Mouse (Mus musculus) T-helper 17 cell (primary cell): ENCODE data around the gene Pus10.

ENCODE experiments used
- in situ Hi-C, 2 experiments: fragments of 300-600 bp; cut with MboI, MseI; formaldehyde crosslinking; loops; 1 replicate in 1 of 2; 2 replicates in 1 of 2; pipeline ENCODE4 v1.15.1; 2025; ENCODE audit warnings: high pct_unique_total_duplicates in 2 of 2

Gene Pus10

DNA sequence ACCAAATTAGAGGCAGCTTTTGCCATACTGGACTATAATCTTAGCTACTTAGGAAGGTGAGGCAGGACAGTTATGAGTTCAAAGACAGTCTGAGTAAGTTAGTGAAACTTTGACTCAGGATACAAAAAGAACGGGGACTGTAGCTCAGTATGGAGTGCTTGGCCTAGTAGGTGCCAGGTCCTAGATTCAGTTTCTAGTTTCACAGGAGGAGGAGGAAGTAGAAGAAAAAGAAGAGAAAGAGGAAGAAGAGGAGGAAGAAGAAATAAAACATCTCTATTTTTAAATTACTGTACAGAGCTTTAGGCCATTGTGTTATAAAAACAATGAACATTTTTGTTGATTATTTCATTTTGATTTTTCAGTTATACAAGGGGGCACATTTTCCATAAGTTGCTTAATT lies 22.6 kb downstream of the Pus10 start:
- in situ Hi-C loops: no loop called here

DNA sequence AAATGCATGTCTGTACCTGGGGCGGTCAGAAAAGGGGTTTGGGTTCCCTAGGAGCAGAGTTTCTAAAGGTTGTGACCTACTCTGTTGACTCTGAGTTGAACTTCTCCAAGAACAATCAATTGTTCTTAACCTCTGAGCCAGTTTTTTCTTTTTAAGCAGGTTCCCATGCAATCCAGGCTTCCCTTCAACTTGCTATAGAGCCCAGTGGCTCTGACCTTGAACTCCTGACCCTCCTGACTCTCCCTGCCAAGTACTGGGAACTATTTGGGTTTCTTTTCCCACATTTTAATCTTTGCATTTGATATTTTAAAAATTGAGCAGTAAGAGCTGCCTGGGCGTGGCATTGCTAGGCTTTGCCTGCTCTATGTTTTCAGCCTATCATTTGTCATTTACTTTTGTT lies 27.8 kb downstream of the Pus10 start:
- in situ Hi-C loops: no loop called here

DNA sequence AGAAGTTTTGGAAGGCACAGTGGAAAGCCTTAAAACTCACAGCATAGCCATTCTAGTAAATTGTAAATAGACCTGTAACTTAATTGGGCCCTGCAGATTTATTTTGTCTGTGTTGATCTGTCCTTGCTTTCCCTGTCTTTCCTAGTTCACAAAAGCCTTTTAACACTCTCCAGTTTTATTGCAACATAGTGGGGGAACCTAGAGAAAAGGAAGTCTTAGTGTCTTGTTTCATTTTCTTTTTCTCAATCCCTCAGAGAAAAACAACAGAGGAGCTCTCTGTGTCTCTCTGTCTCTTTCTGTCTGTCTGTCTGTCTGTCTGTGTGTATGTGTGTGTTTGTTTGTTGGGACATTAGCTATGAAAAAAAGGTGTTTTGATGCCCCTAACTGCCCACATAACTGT lies 30.4 kb downstream of the Pus10 start:
- in situ Hi-C loops: no loop called here

DNA sequence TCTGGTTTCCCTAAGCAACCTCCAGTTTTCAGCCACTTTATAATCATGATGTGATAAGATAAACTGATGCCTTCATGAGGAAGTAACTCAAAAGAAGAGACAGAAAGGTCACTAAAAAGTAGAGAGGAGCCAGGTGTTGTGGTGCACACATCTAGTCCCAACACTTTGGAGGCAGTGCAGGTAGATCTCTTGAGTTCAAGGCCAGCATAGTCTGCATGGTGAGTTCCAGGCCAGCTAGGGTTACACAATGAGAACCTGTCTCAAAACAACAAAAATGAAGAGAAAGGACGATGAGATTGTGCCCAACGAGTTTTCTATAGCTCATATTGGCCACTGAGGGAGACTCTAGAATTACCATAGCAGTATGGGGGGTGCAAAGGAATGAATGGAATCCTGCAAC lies 33.1 kb downstream of the Pus10 start:
- in situ Hi-C loops: no loop called here

DNA sequence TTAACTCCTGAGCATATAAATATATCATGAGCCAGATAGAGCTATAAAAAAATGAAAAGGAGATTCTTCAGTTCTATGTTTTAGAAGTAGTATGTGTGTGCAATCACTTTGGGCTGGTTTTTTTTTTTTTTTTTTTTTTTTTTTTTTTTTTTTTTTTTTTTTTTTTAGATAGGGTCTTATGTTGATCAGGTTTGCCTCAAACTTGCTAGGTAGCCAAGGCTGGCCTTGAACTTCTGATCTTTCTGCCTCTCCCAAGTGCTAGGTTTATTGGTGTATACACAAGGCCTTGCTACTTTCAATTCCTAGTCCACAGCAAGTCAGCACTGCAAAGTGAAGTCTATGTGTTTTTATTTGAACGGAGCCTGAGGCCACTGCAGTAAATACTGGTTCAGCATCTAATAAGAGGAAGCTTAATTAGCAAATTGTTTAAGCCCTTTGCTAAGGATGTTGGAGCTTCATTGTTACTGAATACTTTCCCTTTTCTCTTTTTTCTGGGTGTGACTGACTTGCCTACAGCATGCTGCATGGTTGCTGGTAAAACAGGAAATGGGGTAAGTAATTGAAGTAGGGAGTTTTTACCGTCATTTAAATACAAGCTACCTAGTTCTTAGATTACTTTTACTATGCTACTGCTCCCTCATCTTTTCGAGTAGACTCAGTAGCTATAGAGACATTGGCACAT lies 34.1 kb downstream of the Pus10 start:
- in situ Hi-C loops: no loop called here

DNA sequence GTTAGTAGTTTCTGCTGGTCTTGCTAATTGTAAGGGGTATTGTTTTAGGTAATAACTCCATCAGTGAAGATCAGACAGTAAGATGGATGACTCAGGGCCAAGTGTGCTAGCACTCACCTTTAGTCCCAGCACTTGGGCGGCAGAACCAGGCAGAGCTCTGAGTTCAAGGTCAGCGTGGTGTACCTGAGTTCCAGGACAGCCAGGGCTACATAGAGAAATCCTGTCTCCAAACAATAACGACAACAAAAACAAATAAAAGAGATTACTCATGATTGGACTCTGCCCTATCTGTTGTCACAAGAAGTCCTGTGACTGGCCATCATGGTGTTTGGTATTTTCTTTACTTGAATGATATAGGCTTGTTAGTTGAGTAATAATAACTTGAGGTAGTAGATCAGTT lies 36.4 kb downstream of the Pus10 start:
- in situ Hi-C loops: no loop called here

DNA sequence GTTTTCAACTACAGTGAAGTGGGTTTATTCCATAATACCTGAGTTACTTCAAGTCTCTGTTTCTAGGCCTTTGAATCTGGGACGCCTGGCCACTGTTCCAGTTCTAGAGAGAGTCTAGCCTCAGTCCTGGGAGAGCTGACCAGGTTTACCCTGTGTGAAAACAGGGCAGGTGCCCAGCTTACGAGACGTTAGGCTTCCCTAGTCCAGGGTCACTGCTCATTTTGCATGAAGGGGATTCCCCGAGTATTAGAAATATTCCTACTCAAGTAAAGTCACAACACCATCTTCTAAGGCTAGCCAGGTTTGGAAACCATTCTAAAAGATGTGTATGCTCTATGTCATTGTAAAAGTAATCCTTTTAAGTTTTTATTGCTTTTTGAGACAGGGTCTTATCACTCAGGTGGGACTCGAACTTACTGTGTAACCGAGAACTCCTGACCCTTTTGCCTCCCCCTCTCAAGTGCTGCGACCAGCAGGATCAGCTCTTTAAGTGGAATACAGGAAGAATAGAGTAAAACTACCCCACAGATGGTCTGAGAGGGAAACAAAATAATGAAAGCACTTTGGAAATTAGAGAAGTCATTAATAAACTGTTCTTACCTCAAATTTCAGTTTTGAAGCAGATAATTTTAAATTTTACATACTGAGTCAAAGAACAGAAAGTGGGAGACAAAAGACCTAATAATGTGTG lies 39.3 kb downstream of the Pus10 start:
- in situ Hi-C loops: no loop called here

DNA sequence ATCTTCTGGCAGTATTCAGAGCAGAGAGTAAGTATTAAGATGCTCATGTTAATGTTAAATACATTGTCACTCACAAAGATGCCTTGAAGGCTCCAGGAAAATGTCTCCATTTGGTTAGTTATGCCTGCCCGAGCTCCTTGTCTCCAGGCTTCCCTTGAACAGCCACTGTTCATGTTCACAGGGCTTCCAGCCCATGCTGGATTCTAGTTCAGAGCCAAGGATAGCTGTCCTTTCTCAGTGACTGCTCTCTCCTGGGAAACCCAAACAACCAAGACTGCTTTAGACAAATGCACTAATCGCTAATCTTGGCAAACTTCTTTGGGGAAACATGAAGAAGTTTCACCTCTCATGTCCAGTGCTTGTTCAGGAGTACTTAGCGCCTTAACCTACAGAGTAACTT lies 46.8 kb downstream of the Pus10 start:
- in situ Hi-C loops: no loop called here

DNA sequence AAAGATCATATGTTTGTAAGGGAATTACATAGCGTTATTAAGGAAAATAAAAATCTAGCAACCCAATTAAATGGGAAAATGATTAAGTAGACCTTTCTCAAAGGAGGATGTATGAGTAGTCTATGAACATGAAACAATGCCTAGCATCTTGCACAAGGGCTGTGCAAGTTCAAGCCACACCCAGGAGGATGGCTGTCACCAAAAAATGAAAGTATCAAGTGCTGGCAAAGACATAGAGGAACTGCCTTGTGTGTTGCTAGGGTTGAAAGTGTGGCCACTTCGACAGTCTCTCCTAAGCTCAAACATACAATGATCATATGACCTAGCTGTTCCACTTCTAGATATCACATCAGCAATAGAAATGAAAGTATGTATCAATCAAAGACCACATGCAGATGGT lies 53.4 kb downstream of the Pus10 start:
- in situ Hi-C loops: no loop called here

DNA sequence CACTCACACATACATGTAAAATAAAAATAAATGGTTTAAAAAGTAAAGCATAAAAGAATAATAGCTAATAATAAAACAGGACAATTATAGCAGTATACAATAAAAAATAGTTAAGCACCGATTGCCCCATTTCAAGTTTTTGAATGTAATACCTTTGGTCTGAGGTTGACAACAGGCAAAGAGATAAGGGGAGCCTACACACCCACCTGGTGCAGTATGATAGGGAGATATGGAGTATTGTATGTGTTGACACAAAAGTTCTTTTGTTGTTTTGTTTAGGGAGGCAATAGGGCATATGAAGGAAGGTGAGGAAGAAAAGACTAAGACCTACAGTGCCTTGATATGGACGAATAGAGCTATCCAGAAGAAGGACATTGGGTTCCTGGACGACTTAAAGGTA lies 54.4 kb downstream of the Pus10 start:
- in situ Hi-C loops: no loop called here

DNA sequence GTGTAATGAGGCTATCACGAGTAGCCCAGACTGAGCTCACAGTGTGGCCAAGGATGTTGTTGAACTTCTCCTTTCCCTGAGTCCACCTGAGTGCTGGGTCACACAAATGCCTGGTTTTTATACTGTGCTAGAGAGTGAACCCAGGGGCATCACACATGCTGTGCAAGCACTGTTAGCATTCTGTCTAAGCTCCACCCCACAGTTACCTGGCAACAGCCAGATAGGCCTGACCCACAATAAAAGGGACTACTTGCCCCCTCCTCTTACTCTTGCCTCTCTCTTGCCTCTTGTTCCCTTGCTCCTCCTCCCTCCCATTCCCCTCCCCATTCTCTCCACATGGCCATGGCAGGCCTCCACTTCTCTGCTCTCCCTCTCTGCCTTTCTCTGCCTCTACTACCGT lies 56.9 kb downstream of the Pus10 start:
- in situ Hi-C loops: no loop called here

DNA sequence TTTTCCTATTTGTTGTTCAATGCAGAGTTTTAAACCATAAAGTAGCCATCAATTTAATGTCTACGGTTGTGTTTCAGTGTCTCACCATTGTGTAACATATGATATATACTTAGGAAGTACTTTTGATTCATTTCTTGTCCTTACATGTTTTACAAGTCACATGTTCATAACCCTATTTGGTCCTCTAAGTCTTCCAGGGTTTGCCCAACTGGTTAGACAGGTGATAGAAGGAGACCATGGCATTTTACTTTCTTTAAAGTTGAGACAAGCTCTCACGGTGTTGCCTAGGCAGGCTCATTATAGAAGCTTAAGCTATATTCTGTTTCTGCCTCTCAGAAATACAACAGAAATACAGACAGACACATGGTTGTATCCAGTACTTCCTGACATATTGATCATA lies 60.4 kb downstream of the Pus10 start:
- in situ Hi-C loops: no loop called here

DNA sequence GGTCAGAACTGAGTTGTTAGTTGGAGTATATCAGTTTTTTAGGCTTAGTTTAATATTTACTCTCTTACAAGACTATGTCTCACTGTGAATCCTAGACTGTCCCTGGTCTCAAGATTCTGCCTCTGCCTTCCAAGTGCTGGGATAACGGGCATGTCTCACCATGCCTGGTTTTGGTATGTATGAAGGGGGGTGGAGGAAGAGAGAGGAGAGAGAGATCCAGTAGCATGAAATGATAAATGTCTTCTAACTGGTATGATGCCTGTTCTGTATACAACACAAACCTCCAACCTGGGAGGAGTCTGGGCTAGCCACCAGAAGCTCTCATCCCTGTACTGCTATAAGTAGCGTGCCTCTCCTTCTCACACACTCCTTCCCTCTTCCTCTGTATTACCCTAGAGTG lies 61.0 kb downstream of the Pus10 start:
- in situ Hi-C loops: no loop called here

DNA sequence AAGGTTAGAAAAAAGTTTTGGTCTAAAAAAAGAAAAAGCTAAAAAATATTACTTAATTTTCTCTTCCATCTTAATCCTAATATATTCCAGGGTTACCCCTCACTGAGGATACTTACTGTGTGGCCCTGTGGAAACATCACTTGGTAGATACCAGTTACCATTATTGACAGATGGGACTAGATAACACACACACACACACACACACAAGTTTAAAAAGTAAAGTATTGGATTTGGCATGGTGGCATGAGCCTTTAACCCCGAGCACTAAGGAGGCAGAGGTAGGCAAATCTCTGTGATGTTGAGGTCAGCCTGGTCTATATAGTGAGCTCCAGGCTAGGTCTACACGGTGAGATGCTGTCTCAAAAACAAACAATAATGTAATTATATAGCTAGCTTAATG lies 62.7 kb downstream of the Pus10 start:
- in situ Hi-C loops: no loop called here

DNA sequence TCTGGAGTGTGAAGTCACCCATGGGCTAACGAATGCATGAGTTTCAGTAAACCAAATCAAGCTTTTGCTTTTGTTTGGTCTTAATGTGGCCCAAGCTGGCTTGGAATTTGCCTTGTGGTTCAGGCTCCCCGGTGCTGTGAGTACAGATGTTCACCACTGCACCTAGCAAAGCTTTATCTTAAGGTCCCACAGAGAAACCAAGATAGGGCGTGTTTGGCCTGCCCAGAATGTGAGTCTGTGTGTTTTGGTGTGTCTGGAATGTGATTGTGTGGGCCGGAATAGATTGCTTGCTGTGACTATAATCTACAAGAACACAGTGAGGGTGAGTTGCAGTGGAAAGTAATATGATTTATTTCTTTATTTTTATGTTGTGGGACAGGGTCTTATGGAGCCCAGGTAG lies 64.6 kb downstream of the Pus10 start:
- in situ Hi-C loops: no loop called here

DNA sequence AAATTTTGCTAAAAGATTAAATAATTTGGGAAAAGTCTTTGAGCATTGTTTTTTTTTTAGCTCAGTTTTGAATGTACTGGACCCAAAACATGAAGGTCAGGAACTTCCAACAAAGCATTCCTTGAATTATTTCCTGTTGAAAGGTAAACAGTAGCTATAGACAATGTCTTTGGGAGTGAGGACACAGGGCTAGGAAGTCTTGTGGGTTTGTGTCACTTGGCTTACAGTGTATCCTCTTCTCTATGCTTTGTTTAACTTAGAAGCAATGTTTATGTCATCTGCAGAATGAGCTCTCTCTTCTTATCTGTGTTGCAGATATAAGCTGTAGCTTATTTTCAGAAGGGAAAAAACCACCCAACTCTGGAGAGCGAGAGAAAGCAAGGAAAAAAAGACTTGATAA lies 67.4 kb downstream of the Pus10 start:
- in situ Hi-C loops: no loop called here

DNA sequence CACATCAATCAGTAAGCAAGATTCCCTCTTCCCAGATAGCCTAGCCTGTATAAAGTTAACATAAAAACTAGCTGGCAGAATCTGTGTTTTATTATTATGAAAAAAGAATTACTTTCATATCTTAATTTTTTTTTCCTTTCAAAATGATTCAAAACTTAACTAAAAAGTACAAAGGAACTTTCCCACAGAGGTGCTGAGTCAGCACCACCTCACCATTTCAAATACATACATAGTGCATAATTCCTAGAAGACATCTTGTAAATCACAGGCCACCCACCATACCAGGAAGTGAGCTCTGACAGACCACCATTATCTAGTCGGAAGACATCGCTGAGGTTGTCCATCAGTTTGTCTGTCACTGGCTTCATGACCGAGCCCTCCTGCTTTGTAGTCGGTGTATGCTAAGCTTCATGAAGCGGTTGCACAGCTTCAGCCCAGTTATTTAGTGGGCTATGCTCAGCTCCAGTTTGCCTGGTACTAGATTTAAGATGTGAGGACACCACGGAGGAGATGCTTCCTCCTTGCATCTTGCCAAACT lies 69.3 kb downstream of the Pus10 start:
- in situ Hi-C loops: no loop called here

DNA sequence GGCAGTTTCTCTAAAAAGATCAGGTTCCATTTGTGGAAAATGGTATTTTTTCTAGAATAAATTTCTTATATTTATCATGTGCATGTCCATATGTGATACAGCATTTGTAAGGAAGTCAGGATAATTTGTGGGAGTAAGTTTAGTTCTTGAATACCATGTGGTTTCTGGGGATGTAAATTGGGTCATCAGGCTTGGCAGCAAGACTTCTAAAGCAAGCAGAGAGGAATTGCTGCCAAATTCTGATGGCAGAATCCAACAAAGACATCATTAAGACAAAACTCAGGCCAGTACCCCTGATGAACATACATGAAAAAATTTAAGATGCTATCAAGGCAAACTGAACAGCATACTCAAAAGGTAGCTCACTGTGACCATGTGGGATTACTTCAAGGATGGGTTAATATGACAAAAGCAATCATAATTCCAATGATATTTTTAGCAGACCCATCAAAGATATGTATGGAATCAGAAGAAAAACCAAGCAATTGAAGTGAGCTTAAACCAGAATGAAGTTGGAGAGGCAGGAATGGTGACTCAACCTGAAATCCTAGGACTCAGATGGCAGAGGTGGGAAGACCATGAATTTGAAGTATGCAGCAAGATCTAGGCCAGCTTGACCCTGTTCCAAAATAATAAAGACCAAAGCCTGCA lies 70.5 kb downstream of the Pus10 start:
- in situ Hi-C loops: no loop called here

DNA sequence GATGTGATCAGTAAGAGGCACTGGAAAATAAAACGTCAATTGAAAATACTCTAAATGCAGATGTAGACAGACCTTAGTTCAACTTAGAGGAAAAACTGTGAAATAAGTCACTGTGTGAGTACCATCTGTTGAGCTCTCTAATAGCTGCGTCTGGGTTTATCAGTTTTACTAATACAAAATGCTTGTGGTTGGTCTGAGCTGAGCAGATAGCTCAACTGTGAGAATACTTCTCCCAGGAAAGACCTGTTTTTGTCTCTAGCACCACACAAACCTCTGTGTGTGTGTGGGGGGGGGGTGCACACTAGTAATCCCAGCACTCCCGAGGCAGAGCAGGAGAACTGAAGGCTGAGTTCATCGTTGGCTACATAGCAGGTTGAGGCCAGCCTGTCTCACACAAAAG lies 75.4 kb downstream of the Pus10 start:
- in situ Hi-C loops: loop anchor here in 1 of 2 experiments (10.0 kb wide), 1 partner anchor 134 kb away; no protein-coding TSS in a partner anchor

DNA sequence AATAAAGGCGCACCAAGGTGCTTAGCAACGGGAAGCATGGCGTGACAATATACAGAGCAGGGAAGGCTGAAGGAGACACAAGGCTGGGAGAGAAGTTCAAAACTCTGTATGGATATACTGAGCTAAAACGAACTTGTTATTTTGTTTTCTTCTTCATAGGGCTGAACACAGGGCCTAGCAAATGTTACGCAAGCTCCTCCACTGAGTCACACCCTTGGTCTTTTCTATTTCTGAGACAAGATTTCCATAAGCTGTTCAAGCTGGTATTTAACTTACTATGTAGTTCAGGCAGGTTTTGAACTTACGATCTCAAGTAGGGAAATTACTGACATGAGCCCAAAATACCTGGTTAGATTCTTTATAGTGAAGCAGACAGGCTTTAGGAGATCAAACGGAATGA lies 75.9 kb downstream of the Pus10 start:
- in situ Hi-C loops: loop anchor here in 1 of 2 experiments (10.0 kb wide), 1 partner anchor 133 kb away; no protein-coding TSS in a partner anchor

DNA sequence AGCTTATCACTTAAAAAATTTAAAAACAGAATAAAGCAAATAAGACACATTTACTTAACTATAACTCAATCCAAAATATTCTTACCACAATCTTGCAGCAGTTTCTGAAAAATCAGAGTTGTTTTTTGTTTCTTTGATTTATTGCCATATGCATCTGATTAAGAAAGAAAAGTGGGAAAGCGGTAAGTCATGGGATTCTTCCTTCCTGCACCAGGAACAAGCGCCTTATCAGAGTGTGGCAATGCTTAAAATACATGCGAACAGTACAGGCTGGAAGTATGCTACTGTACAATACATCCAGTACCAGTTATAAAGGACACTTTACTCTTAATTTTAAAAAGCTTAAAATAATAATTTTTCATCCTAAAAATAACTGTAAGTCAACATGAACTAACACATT lies 78.9 kb downstream of the Pus10 start:
- in situ Hi-C loops: loop anchor here in 1 of 2 experiments (10.0 kb wide), 1 partner anchor 130 kb away; no protein-coding TSS in a partner anchor

DNA sequence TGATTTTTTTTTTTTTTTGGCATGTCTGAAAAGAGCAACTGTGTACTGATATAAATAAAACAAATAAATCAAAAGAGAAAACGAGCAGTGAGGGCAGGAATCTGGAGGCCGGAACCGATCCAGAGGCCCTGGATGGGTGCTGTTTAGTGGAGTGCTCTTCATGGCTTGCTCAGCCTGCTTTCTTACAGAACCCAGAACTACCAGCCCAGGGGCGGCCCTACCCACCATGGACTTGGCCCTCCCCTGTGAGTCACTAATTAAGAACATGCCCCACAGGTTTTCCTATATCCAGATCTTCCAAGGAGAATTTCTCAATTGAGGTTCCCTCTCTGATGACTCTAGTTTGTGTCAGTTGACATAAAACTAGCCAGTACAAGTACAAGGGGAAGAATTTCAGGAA lies 80.6 kb downstream of the Pus10 start:
- in situ Hi-C loops: loop anchor here in 1 of 2 experiments (10.0 kb wide), 1 partner anchor 129 kb away; no protein-coding TSS in a partner anchor
